Mouse (Mus musculus): ENCODE data around the gene Fam76b.
"Not testable (repeated sequence)": the region's sequence is repeated elsewhere in the genome, so short reads cannot be mapped to it uniquely, and the experiment has no call there.

DNA sequence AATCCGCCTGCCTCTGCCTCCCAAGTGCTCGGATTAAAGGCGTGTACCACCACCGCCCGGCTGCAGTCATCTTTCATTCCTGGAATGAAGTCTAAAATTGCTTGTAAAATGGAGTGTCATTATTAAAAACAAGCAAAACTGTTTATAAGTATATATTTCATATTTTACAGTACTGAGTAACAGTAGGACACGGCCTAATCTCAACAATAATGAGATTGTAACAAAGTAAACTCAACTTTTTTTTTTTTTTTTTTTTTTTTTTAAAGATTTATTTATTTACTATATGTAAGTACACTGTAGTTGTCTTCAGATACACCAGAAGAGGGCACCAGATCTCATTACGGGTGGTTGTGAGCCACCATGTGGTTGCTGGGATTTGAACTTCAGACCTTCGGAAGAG is 36.7 kb upstream of the Fam76b start:
- TF ChIP-seq POLR2AphosphoS2 (IDR thresholded peaks at IDR 0.05; ENCODE audit: insufficient read length, low read depth); POLR2A (IDR thresholded peaks at IDR 0.05; ENCODE audit: insufficient read length, low read depth); MAX (IDR thresholded peaks at IDR 0.05; ENCODE audit: low read depth); USF1 (IDR thresholded peaks at IDR 0.05; ENCODE audit: low read depth): not testable (repeated sequence)
